Mouse (Mus musculus): Measurements from ENCODE around the gene Fzd5.

- TF ChIP-seq POLR2A (IDR thresholded peaks at IDR 0.05; ENCODE audit: insufficient read length, low read depth) (no peak), USF1 (IDR thresholded peaks at IDR 0.05; ENCODE audit: low read depth) (no peak), MYOD1 (IDR thresholded peaks at IDR 0.05; ENCODE audit: control insufficient read depth in 1 of 3, insufficient read length in 2 of 3, low read depth in 2 of 3) (no peak), MAX (IDR thresholded peaks at IDR 0.05; ENCODE audit: low read depth) (no peak), TCF12 (IDR thresholded peaks at IDR 0.05; ENCODE audit: insufficient read depth, poor library complexity, severe bottlenecking) (no peak), POLR2AphosphoS2 (IDR thresholded peaks at IDR 0.05; ENCODE audit: insufficient read length, low read depth) (no peak)
These were observed 47.9 kb downstream of the Fzd5 start for GRCm38 (mm10) chr1:64689561-64690212.

Measured in myocyte (in vitro differentiated cells).